Mouse (Mus musculus): Measurements from ENCODE around the gene Gm28038. TPM values are rescaled to one million over a fixed set of nuclear protein-coding genes. Genes with fewer than 3 reads are reported as not detected.

Gm28038 gene
- total RNA-seq, 1 experiment = not detected

DNA sequence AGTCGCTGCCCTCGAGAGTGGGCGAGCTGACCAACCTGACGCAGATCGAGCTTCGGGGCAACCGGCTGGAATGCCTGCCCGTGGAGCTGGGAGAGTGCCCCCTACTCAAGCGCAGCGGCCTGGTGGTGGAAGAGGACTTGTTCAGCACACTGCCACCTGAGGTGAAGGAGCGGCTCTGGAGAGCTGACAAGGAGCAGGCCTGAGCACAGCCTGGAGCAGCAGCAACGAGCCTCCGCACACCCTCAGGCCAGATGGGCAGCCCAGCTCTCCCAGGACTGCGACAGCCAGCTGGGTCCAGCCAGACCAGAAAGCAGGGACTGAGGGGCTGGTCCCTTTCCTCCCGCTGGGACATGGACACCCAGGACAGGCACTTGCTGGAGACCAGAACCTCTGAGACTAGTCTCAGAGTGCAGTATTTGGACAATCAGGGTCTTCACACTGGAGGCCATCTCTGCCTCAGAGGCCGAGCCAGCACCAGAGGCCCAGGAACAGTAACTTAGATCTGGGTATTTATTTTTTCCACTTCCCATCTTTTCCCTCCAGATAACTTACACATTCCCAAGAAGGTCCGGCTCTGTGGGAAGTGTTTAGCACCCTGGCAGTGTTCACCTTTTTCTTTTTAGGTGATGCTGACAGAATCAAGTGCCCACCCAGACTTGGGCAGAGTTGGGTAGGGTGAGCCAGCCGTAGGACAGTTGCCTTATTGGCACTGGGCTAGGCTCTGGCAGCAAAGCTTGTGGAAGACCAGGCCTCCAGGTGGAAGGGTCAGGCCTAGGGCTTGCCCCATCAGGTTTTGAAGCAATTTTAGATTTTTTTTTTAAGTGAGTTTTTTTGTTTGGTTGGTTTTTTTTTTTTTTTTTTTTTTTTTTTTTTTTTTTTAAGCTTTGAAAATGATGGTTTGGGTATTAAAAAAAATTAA is 18.7 kb upstream of the Gm28038 start:
- Histone ChIP-seq H3K4me1 (ENCODE audit: control insufficient read depth in 2 of 2, insufficient read depth in 2 of 2, low read length in 2 of 2, poor library complexity in 1 of 2) (peaks cover 9 to 32% of the 10 kb centered on the region in 2 experiments; a peak in 3 of 4 replicates), H3K9me3 (ENCODE audit: control insufficient read depth, insufficient read depth, low read depth, low read length) (no peaks in the 10 kb centered on the region), H3K36me3 (ENCODE audit: control insufficient read depth, insufficient read depth, low read length, poor library complexity, severe bottlenecking) (peaks cover 15% of the 10 kb centered on the region; the same call in 1 of the 2 replicates), H3K27ac (ENCODE audit: insufficient read depth, low read depth, low read length, poor library complexity, severe bottlenecking) (no peak overlapping the region), H3K9ac (ENCODE audit: insufficient read depth, low read depth, low read length, poor library complexity, severe bottlenecking) (no peak overlapping the region), H3K4me3 (ENCODE audit: insufficient read depth in 1 of 2, low read depth in 1 of 2, low read length in 2 of 2, poor library complexity in 1 of 2, severe bottlenecking in 1 of 2) (no peak overlapping the region; a peak in 1 of 4 replicates)
- no peak for TF ChIP-seq MAFK (IDR thresholded peaks at IDR 0.05; ENCODE audit: insufficient read depth, low read depth, low read length)
- peak; percentile 82 for TF ChIP-seq ZNF384 (IDR thresholded peaks at IDR 0.05; ENCODE audit: low read depth, low read length)
- in situ Hi-C loops (cut with MboI; ENCODE audit: low sequenced_read_pairs in 2 of 2, unreplicated experiment in 2 of 2) = no loop called here
- DNase-seq (ENCODE audit: low read depth, low spot score) = no peak

- no peak overlapping the region for H3K9ac ChIP-seq (ENCODE audit: insufficient read depth, low read depth, low read length, poor library complexity, severe bottlenecking)
- in situ Hi-C loops (cut with MboI; ENCODE audit: low sequenced_read_pairs in 2 of 2, unreplicated experiment in 2 of 2) = no loop called here
- 0 out of 2 replicates have a peak, but pooled peaks have one; percentile 43 for TF ChIP-seq ZNF384 (IDR thresholded peaks at IDR 0.05; ENCODE audit: low read depth, low read length)
- no peak for TF ChIP-seq MAFK (IDR thresholded peaks at IDR 0.05; ENCODE audit: insufficient read depth, low read depth, low read length)
- H3K4me3 ChIP-seq (ENCODE audit: insufficient read depth in 1 of 2, low read depth in 1 of 2, low read length in 2 of 2, poor library complexity in 1 of 2, severe bottlenecking in 1 of 2) = no peak overlapping the region
- peaks cover 9 to 32% of the 10 kb centered on the region in 2 experiments; a peak in 3 of 4 replicates for H3K4me1 ChIP-seq (ENCODE audit: control insufficient read depth in 2 of 2, insufficient read depth in 2 of 2, low read length in 2 of 2, poor library complexity in 1 of 2)
- H3K9me3 ChIP-seq (ENCODE audit: control insufficient read depth, insufficient read depth, low read depth, low read length) = no peaks in the 10 kb centered on the region
- H3K36me3 ChIP-seq (ENCODE audit: control insufficient read depth, insufficient read depth, low read length, poor library complexity, severe bottlenecking) = peaks cover 8% of the 10 kb centered on the region; the same call in 1 of the 2 replicates
- DNase-seq (ENCODE audit: low read depth, low spot score) = no peak
- no peak overlapping the region for H3K27ac ChIP-seq (ENCODE audit: insufficient read depth, low read depth, low read length, poor library complexity, severe bottlenecking)
Observed at GRCm38 (mm10) chr2:30262840-30263441, 17.9 kb upstream of the Gm28038 start.

- in situ Hi-C loops (cut with MboI; ENCODE audit: low sequenced_read_pairs in 2 of 2, unreplicated experiment in 2 of 2) = no loop called here
- no peak for DNase-seq (ENCODE audit: low read depth, low spot score)
- peaks cover 9 to 29% of the 10 kb centered on the region in 2 experiments; a peak in 3 of 4 replicates for H3K4me1 ChIP-seq (ENCODE audit: control insufficient read depth in 2 of 2, insufficient read depth in 2 of 2, low read length in 2 of 2, poor library complexity in 1 of 2)
- no peaks in the 10 kb centered on the region for H3K9me3 ChIP-seq (ENCODE audit: control insufficient read depth, insufficient read depth, low read depth, low read length)
- no peak overlapping the region for H3K27ac ChIP-seq (ENCODE audit: insufficient read depth, low read depth, low read length, poor library complexity, severe bottlenecking)
- H3K4me3 ChIP-seq (ENCODE audit: insufficient read depth in 1 of 2, low read depth in 1 of 2, low read length in 2 of 2, poor library complexity in 1 of 2, severe bottlenecking in 1 of 2) = no peak overlapping the region
- TF ChIP-seq HCFC1 (IDR thresholded peaks at IDR 0.05; ENCODE audit: borderline replicate concordance, insufficient read depth, low read length) (no peak), MAFK (IDR thresholded peaks at IDR 0.05; ENCODE audit: insufficient read depth, low read depth, low read length) (no peak)
- H3K9ac ChIP-seq (ENCODE audit: insufficient read depth, low read depth, low read length, poor library complexity, severe bottlenecking) = no peak overlapping the region
- H3K36me3 ChIP-seq (ENCODE audit: control insufficient read depth, insufficient read depth, low read length, poor library complexity, severe bottlenecking) = peaks cover 8% of the 10 kb centered on the region; the same call in 1 of the 2 replicates
Observed at GRCm38 (mm10) chr2:30263811-30264210, 17.0 kb upstream of the Gm28038 start.

GRCm38 (mm10) chr2:30264671-30265519 is 15.9 kb upstream of the Gm28038 start:
- in situ Hi-C loops (cut with MboI; ENCODE audit: low sequenced_read_pairs in 2 of 2, unreplicated experiment in 2 of 2) = no loop called here
- Histone ChIP-seq H3K4me3 (ENCODE audit: insufficient read depth in 1 of 2, low read depth in 1 of 2, low read length in 2 of 2, poor library complexity in 1 of 2, severe bottlenecking in 1 of 2) (no peak overlapping the region), H3K9ac (ENCODE audit: insufficient read depth, low read depth, low read length, poor library complexity, severe bottlenecking) (no peak overlapping the region), H3K36me3 (ENCODE audit: control insufficient read depth, insufficient read depth, low read length, poor library complexity, severe bottlenecking) (peaks cover 8% of the 10 kb centered on the region; the same call in 1 of the 2 replicates), H3K9me3 (ENCODE audit: control insufficient read depth, insufficient read depth, low read depth, low read length) (no peaks in the 10 kb centered on the region), H3K4me1 (ENCODE audit: control insufficient read depth in 2 of 2, insufficient read depth in 2 of 2, low read length in 2 of 2, poor library complexity in 1 of 2) (peaks cover 9 to 29% of the 10 kb centered on the region in 2 experiments; a peak in 3 of 4 replicates), H3K27ac (ENCODE audit: insufficient read depth, low read depth, low read length, poor library complexity, severe bottlenecking) (peak overlapping the region; percentile 50)
- TF ChIP-seq ZC3H11A (IDR thresholded peaks at IDR 0.05; ENCODE audit: borderline replicate concordance, low read depth, low read length) (no peak), CHD2 (IDR thresholded peaks at IDR 0.05; ENCODE audit: low read depth, low read length) (no peak), ZNF384 (IDR thresholded peaks at IDR 0.05; ENCODE audit: low read depth, low read length) (no peak), HCFC1 (IDR thresholded peaks at IDR 0.05; ENCODE audit: borderline replicate concordance, insufficient read depth, low read length) (no peak), MAFK (IDR thresholded peaks at IDR 0.05; ENCODE audit: insufficient read depth, low read depth, low read length) (no peak)
- no peak for DNase-seq (ENCODE audit: low read depth, low spot score)

Measured in ES-E14 (cell line).